Mouse (Mus musculus): ENCODE results near the gene Alpk1. TPM values are rescaled to one million over a fixed set of nuclear protein-coding genes. Genes with fewer than 3 reads are reported as not detected.
"Not testable (repeated sequence)": the region's sequence is repeated elsewhere in the genome, so short reads cannot be mapped to it uniquely, and the experiment has no call there.

Gene Alpk1
- total RNA-seq, 2 experiments from 2014 or later, result 2.4 to 3.9 TPM

DNA sequence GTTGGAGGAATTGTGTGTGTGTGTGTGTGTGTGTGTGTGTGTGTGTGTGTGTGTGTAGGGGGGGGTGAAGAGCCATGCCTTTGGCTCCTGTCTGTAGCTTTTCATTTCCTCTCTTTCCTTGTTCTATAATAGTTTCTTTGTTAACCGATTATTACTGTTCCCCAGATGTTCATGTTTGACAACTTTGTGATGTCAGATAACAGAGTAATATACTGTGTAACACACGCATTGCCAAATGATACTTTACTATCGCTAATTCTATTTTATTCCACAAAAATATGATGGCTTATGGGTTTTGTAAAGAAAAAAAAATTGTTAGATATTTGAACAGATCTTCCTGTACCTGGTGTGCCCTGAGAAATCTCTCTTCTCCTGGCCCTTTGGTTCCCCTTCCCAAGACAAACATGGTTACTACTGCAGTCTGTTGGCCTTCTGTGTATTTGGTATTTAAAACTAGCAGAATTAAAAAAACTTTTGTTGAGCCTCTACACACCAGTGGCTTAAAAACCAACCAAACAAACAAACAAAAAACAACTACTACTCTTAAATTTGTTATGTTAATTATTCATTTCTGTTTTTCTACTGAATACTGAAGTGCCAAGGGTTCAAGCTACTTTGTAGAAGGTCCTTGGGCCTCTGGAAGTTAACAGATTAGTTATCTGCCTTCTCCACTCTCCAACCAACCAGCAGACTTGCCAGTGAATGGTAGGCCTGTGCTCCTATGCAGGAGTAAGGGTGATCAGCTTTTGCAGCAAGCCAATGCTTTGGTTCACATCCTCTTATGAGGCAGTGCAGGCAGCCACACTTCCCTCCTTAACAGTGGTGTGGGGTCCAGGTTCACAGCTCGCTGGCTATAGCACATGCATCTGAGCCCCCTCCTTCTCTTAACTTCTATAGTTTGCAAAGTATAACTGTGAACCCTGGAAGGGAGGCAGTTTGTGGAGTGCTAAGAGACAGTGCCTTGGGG, 11.6 kb upstream of the Alpk1 start:
- DNase-seq (ENCODE audit: low spot score), result no peak
- intact Hi-C loops (cut with DNase I), result loop anchor here (5.0 kb wide), 1 partner anchor 45 kb away; the partner anchor contains the start of gene Ap1ar

DNA sequence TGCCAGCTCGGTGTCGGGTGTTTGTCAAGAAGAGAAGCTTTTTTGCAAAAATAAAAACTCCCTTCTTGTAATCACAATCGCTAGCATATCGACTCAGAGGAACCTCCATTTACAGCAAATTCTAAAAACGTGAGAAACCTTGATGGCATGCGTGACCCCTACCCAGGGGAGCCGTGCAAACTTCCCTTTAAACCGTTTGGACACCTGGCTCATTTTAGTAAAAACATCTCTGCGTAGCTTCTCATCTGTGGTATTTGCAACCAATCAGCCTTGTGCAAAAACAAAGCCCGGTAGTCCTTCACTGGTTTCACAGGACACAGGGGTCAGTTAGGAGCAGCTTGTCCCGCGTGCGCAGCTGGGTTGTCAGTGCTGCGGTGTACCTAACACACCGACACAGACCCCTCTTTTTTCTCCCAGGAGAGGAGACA, 10.7 kb upstream of the Alpk1 start:
- intact Hi-C loops (cut with DNase I), result loop anchor here (5.0 kb wide), 1 partner anchor 46 kb away; the partner anchor contains the start of gene Ap1ar
- no peak for DNase-seq (ENCODE audit: low spot score)

DNA sequence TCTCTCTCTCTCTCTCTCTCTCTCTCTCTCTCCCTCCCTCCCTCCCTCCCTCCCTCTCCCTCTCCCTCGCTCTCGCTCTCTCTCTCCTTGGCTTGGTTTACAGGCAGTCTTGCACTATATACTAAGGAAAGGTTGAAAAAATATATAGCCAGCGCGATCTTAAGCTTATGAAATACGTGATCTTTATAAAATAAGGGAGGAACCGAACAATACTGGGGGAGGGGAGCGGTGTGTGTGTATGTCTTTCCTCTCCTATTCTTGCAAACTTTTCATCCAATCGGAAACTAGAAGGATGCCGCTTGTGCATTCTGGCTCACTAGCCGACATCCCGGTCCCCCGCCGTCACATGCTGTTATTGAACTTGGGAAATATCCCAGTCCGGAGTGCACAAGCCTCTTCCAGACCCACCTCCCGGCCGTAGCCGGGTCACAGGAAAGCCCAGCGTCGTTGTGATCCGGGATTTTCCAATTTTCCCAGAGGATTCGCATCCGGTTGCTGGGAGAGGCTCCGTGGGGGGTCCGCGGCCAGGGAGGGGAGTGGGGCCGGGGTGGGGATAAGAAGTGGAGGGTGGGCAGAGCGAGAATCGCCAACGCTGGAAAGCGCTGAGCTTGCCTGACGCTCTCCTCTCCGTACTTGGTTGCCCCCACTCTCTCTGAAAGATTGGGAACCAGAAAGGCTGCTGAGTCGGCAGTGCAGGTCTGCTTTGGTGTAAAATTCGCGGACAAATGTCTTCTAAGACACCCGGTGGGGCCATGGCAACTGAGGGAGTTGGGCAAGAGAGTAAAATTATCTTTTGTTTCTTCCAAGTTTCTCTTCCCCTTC, 10.1 kb upstream of the Alpk1 start:
- intact Hi-C loops (cut with DNase I), result loop anchor here (5.0 kb wide), 1 partner anchor 47 kb away; the partner anchor contains the start of gene Ap1ar
- DNase-seq (ENCODE audit: low spot score), result no peak

DNA sequence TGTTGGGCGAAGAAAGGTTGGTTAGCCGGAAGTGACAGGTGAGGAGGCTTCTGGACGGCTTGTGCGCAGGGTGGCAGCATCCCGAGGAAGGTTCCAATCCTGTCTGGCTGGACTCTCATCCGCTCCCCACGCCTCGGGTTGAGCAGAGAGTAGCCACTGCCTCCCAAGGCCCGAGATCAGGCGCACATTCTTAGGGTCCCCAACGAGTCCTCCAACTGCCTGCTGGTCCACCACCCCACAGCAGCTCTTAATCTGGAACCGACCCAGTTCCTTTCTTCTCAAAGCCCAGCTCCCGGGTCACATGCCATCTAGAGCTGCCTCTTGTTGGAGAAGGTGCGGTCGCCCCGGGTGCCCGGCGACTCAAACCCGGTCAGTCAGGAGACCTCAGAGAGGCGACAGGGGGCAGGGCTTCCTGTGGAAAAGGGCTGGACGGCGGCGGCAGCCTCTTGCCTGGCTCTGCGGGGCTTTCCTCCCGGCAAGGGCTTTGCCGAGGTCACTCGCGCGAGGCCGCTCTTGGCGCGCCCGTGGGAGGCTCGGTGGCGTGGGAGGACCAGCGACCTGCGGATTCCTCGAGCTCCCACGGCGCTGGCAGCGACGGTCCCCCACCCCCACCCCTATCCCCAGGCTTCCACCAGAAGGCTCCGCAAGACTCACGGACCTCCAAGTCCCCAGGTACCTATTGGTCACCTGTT, 9.3 kb upstream of the Alpk1 start, which contains the start of gene Tifa:
Gene Tifa, plus strand, starts transcription at position 306 of the 692 bp plus-strand sequence.
- intact Hi-C loops (cut with DNase I), result loop anchor here (5.0 kb wide), 1 partner anchor 48 kb away; the partner anchor contains the start of gene Ap1ar

DNA sequence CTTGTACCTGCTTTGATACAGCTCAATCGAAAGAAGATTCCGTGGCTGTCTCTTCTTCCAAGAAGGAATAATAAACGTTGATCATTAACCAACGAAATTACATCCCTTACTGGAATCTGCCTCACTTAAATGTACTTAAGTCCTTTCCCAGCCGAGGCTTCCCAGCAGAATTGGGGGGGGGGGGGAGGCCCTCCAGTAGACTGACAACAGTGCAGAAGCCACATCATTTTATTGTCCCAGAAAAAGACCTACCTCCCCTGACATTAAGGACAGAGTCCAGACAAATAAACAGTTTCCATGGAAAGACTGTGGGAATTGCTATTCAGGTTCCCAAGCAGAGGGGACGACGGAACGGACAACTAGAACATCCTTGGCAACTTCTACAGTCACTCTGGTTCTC, 8.6 kb upstream of the Alpk1 start:
- intact Hi-C loops (cut with DNase I), result no loop called here
- no peak for DNase-seq (ENCODE audit: low spot score)

More for the DNA sequence above, 9.3 kb upstream of the Alpk1 start, which contains the start of gene Tifa:
- DNase-seq (ENCODE audit: low spot score), result peak; percentile 62

DNA sequence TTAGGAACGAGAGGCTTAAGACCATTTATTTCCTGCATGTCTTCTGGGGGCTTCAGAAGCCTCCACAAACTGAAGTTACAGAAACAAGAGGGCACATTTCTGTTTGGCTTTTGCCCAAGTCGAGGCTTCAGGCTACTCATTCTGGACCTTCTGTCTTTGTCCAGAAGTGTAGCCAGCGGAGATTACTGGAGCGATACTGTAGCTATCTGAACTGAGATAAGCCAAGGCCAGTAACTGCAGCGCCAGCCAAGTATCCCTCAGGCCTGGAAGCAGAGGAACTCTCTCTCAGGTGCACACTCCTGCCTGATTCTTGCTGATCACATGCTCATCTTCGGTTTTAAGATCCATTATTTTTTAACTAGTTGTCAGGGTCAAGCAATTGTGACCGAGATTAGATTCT, 7.7 kb upstream of the Alpk1 start:
- intact Hi-C loops (cut with DNase I), result no loop called here
- DNase-seq (ENCODE audit: low spot score), result no peak

DNA sequence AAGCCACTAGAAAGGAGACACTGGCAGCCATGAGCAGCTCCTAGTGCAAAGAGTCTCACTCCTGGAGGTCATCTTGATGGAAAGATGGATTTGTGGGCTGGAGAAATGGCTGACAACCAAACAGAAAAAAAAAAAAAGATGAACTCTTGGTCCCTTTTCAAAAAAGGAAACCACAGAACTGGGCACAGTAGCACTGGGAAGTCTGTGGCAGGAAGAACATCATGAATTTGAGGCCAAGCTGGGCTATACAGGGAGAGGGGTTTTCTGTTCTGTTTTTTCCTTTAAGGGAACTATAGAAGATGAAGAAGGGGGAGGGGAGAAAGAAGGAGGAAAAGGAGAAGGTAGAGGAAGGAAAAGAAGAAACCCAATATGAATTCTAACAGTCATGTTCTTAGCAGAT, 6.7 kb upstream of the Alpk1 start:
- DNase-seq (ENCODE audit: low spot score), result no peak
- intact Hi-C loops (cut with DNase I), result no loop called here

DNA sequence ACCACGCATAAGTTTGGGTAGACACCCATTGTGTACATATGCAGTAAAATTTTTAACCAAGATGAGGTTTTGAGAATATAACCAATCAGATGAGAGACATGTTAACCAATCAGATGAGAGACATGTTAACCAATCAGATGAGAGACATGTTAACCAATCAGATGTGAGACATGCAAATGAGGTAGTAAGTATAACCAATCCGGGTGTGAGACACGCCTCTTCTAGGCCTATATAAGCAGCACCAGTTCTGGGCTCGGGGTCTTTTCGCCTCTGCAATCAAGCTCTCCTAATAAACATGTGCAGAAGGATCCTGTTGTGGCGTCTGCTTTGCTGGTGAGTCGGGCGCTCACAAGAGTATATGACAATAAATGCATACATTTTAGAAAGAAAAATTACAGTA, 3.4 kb upstream of the Alpk1 start:
- intact Hi-C loops (cut with DNase I); DNase-seq (ENCODE audit: low spot score): not testable (repeated sequence)

DNA sequence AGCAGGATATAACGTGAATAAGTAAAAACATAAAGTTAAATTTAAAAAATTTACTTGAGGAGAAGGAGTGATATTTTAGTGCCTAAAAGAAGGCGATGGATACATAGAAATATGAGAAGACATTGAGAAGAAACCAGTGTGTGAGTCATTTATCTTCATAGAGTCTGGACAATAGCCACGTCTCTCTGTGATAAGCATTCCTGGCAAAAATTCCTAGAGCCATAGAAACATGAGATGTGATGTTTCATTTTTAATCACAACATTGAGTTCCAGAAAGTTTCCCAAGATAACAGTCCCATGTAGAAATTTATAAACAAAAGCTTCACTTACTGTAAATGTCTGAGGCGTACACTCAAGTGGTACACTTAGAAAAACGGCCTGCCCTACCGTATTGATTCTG, 2.6 kb upstream of the Alpk1 start:
- intact Hi-C loops (cut with DNase I), result no loop called here
- no peak for DNase-seq (ENCODE audit: low spot score)

DNA sequence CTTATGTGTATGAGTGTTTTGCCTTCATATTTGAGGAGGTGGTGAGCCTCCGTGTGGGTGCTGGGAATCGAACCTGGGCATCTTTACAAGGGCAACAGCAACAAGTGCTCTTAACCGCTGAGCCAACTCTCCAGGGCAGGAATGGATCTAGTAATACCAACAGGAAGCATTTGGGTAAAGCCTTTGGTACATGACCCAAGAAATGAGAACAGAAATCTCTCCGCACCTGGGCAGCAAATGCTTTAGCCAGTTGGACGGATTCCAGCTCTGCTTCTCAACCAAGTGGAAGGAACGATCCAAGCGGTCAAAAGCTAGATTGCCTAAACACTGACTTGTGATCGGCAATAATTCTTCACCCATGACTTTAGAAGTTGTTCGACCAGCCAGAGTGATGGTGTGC, 594 bp upstream of the Alpk1 start:
- intact Hi-C loops (cut with DNase I), result no loop called here
- no peak for DNase-seq (ENCODE audit: low spot score)

DNA sequence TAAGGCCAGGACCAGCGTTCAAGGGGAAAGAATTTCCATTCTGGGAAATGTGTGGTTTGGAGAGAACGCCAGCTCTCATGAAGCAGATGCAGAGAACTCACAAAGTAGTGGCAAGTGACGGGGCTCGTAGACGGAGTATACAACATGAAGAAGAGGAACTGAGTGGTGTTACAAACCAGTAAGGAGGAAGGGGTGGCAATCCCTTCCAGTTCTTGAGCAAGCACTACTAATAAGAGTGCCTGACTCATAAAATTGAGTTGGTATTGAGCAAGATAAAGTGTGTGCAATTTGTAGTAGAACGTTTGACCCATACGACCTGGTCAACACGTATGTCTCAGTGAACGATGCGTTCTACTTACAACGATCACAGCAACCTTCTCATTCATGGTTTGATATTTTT, 11.2 kb downstream of the Alpk1 start:
- intact Hi-C loops (cut with DNase I), result no loop called here

DNA sequence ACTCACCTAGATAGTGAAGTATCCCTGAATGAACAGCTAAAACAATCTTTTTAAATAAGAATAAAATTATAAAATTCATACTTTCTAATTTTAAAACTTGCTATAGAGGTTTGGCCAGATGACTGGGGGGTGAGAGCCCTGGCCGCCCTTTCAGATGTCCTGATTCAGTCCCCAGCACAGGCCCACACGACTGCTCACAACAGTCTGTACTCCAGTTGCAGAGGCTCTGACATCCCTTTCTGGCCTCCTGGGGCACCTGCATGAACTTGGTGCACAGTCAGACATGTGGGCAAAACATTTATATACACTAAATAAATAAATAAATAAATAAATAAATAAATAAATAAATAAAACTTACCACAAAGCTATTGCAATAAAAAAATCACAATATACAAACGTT, 14.4 kb downstream of the Alpk1 start:
- intact Hi-C loops (cut with DNase I), result no loop called here
- no peak for DNase-seq (ENCODE audit: low spot score)

More for the DNA sequence above, 11.2 kb downstream of the Alpk1 start:
- DNase-seq (ENCODE audit: low spot score), result no peak

DNA sequence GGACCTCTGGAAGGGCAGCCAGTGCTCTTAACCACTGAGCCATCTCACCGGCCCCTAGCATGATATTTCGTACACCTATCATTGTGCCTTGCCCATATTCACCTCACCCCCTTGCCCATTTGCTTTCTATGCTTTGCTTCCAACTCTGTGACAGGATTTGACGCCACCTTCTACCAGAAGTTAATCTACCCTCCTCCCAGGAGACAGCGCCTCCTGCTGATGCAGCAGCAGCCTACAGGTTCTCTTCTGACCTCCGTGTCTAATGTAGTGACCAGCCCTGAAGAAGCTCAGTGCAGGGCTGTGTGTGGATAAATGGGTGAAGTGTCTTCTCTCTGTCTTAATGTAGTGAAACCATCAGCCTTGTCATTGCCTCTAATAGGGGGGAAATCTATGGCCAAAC, 15.8 kb downstream of the Alpk1 start:
- intact Hi-C loops (cut with DNase I), result loop anchor here (5.0 kb wide), 1 partner anchor 73 kb away; the partner anchor contains the start of gene Ap1ar
- no peak for DNase-seq (ENCODE audit: low spot score)

DNA sequence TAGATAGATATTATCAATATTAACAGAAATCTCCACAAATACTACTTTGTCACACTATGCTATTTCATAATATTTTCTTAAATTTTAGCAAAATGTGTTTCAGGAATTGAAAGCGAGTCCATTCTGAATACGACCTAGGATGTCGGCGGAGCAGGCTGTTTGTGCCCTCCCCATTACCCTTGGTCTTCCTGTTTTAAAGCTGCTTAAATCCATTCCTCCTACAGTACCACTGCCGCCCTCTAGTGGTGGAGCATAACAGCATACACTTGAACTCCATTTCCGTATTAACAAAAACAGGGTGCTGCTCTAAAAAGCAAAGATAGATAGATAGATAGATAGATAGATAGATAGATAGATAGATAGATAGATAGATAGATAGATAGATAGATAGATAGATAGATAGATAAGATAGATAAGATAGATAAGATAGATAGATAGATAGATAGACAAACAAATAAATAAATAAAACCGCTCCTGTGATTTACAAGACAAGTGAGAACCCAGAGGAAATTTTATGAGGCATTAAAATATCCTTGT, 17.2 kb downstream of the Alpk1 start:
- intact Hi-C loops (cut with DNase I), result loop anchor here (2.0 to 5.0 kb wide), 2 partner anchors 74 to 138 kb away; partner anchors contain the start of gene Ap1ar
- peak; percentile 16 for DNase-seq (ENCODE audit: low spot score)

DNA sequence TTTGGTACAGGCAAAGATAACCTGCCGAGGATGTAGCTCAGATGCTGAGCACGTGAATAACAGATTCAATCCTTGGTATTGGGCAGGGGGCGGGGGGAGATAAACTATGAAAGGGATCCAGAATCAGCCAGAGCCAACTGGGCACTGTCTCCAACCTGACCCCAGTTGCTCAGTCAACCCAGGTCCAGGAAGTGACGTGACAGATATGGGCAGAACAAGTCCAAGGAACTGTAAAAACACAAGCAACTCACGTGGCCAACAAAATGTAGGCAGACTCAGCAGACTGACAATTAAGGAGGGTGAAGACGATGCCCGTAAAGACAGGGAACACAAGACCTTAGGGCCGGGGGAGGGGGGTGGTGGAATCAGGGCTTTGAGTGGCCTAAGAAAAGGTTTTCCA, 17.9 kb downstream of the Alpk1 start:
- no peak for DNase-seq (ENCODE audit: low spot score)
- intact Hi-C loops (cut with DNase I), result loop anchor here (2.0 to 5.0 kb wide), 2 partner anchors 75 to 138 kb away; partner anchors contain the start of gene Ap1ar

DNA sequence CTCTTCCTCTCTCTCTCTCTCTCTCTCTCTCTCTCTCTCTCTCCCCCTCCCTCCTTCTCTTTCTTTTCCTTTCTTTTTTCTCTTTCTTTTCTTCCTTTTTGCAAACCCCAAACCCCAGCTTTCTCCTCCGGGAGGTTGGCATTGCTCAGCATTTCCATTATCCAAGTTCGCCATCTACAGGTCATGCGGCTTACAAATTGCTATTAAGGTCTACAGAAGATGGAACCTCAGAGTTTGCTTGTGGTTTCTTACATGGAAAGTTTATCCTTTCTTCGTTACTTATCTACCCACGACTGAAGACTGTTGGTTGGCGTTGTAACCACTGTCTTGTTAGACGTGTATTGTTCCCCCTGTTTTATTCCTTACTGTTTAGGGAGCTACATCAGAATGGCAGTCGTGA, 21.1 kb downstream of the Alpk1 start:
- DNase-seq (ENCODE audit: low spot score), result no peak
- intact Hi-C loops (cut with DNase I), result loop anchor here (5.0 kb wide), 1 partner anchor 187 kb away; no protein-coding TSS in a partner anchor

DNA sequence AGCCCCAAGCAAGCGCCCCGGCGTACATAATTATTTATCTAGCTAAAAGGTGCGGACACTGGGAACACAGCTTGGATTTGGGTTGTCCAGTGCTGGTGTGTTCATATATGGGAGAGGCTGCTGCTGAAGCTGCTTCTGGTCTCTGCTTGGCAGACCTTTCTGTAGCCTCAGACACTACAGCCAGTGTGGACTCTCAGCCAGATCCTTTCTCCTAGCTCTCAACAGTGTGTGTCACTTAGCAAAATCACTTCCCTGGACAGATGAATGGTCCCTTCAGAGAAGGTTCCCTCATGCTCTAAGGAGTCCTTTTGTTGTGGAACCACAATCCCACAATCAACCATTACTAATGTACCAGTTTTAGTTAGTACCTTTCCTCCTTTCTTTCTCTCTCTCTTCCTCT, 21.5 kb downstream of the Alpk1 start:
- no peak for DNase-seq (ENCODE audit: low spot score)
- intact Hi-C loops (cut with DNase I), result loop anchor here (5.0 kb wide), 1 partner anchor 187 kb away; no protein-coding TSS in a partner anchor

DNA sequence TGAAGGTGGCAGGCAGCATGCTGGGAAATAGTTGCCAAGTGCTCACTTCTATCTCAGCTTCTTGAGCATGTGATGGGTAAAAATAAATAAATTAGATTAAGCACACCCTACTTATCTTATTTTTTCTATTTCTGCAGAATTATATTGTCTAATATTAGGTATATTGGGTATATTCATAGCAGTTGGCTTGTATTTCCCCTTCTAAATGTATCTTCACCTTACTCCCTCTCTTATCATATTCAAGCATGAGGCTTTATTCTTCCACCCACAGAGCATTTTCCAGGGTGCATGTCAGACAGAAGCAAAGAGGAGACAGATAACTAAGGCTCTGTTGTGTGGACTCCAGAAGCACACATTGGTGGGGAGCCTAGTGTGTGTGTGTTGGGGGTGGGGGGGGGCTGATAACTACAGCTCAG, 22.4 kb downstream of the Alpk1 start:
- intact Hi-C loops (cut with DNase I), result loop anchor here (5.0 kb wide), 1 partner anchor 186 kb away; no protein-coding TSS in a partner anchor
- DNase-seq (ENCODE audit: low spot score), result no peak

DNA sequence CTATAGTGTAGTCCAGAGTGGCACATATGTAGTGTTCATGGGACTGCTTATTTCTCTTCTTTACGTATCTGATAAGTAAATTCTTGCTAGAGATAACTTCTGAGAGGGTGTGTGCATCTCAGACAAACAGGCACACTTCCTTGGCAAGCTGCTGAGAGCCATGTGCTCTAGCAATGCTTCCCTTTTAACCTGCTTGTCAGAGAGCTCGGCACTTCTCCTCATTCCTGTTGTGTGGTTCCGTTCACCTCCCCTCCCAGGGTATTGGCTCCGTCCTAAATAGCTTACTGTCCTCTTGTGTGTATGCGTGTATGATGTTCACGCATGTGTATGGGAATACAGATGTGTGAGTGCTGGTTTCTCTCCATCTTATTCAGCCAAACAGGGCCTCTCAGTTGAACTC, 23.9 kb downstream of the Alpk1 start:
- no peak for DNase-seq (ENCODE audit: low spot score)
- intact Hi-C loops (cut with DNase I), result loop anchor here (5.0 kb wide), 1 partner anchor 184 kb away; no protein-coding TSS in a partner anchor

All from heart, postnatal 25 days (tissue).